Mouse (Mus musculus) kidney, adult 18-20 months (tissue): ENCODE measurements at regions not wholly inside any gene's neighbourhood (a gene's known extent, or its start where the extent isn't known, plus 50 kb on each side); places are given as distances from the start of the nearest gene placed in this dataset.
A peak's percentile ranks its signal among the peaks of the same experiment; 100 is the strongest.

Experiments
- DNase-seq: peaks from one replicate; pipeline ENCODE4 v3.0.0; 2021

- no peak for DNase-seq
Observed at GRCm38 (mm10) chr14:104827404-104827803, 305.0 kb upstream of the Rnf219 start.

- no peak for DNase-seq
Observed at GRCm38 (mm10) chr14:104824926-104825325, 302.5 kb upstream of the Rnf219 start.

- no peak for DNase-seq
Observed at GRCm38 (mm10) chr14:104824224-104824623, 301.8 kb upstream of the Rnf219 start.

DNA sequence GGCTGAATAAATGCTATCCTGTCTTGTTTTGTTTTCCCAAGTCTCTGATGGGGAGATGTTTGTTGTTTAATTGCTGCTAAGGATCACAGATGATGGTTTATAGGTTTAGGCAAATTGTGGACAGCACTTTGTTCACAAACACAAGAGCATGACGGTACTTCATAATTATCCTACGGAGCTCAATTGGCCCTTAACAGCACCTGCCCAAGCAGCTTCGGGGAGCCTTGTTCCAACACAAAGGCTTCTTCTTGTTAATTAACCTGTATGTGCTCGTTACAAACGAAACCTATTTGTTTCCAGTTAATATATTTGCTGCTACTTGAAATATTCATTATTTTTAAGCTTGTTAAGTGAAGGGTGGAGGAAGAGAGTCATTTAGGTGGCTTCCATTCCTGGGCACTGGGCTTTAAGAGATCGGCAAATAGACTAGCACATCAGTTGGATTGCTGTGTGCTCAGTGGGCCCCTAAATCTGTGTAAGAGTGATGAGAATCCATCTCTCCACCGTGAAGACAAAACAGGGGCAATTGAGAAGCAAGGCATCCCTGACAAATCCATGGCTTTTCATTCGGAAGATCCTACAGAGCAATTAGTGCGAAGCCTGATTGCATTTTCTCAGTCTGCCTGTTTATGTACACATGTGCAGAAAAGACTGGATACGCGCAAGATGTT is 299.6 kb upstream of the Rnf219 start:
- DNase-seq = no peak

- no peak for DNase-seq
Observed at GRCm38 (mm10) chr14:104819106-104819505, 296.7 kb upstream of the Rnf219 start.

GRCm38 (mm10) chr14:104813977-104814584 is 291.6 kb upstream of the Rnf219 start:
- peak; percentile 67 for DNase-seq

DNA sequence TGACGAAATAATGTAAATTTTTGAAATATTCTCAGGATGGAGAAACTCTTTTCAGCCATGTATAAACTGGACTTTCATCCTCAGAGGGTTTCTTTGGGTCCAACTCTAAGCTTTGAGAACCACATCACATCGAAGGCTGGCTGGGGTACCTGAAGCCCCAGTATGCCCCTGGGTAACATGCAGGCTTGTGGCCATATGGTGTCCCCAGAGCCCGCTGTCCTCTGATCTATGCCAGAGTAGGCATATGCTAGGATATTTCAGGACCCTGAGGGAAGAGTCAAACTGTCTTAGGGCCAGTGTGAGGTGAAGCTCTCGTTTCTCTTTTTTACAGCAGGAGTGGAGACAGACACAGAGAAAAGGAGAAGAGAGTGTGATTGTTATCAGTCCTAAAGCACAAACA is 289.6 kb upstream of the Rnf219 start:
- no peak for DNase-seq

GRCm38 (mm10) chr14:104805332-104805731 is 282.9 kb upstream of the Rnf219 start:
- DNase-seq = no peak

DNA sequence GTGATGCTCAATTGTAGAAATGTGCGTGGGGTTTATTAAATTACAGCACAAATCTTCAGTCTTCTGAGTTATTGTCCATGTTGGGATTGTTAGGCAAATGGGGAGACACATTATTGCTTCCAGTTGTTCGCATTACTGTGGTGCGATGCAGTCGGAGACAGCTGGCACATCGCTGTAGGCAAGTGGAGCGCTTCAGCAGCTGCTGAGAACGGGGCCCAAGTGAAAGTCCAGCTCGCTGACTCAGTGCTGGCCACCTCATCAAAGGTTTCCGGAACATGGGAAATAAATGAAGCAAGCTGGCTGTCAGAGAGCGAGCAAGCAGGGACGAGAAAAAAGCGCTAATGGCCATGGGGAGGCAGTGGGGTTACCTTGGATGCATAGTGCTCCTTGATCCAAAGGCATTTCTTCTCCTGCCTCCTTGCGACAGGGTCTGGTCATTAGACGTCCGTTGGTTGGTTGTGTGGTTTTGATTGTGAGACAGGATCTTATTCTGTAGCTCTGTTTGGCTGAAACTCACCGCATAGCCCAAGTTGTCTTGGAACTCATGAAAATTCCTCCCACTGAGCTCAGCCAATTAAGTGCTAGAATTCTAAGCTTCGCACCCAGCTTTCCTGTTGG is 274.0 kb upstream of the Rnf219 start:
- no peak for DNase-seq

- DNase-seq = no peak
Observed at GRCm38 (mm10) chr14:104789346-104789745, 266.9 kb upstream of the Rnf219 start.

DNA sequence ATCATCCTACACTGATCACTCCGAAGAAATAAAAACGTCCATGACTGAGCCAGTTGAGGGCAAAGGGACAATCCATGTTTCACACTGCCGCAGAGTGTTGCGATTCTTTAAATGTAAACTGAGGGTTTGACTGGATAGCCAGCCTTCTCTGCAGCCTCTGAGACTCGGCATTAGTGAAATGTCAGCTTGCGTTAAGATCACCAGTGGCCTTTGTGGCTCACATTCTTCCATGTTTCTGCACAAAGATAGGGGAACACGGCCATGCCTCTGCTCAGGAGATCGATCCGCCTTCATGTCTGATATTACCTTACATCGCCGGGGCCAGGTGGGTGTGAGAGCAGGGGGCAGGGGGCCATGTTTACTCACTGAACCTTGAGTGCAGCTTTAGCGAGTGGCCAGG is 262.6 kb upstream of the Rnf219 start:
- DNase-seq = no peak

- DNase-seq = no peak
Observed at GRCm38 (mm10) chr14:104769938-104770337, 247.5 kb upstream of the Rnf219 start.

GRCm38 (mm10) chr14:104734213-104734612 is 211.8 kb upstream of the Rnf219 start:
- DNase-seq = no peak

DNA sequence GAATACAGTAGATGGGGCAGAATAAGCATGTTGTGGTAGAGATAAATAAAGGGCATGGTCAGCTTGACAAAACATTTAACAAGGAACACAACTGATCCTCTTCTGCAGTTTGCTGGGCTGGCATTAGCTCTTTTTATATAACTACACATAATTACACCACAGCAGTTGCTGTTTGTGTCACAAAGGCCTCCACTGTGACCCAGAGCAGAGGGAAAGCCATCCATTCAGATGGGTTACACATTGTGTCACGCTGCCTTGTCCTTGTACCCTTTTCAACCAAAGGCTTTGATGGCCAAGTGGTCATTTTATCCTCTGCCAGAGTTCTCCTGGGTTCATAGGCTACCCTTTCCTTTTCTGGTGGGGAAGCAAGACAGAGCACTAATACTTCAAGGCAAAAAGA is 209.6 kb upstream of the Rnf219 start:
- no peak for DNase-seq

DNA sequence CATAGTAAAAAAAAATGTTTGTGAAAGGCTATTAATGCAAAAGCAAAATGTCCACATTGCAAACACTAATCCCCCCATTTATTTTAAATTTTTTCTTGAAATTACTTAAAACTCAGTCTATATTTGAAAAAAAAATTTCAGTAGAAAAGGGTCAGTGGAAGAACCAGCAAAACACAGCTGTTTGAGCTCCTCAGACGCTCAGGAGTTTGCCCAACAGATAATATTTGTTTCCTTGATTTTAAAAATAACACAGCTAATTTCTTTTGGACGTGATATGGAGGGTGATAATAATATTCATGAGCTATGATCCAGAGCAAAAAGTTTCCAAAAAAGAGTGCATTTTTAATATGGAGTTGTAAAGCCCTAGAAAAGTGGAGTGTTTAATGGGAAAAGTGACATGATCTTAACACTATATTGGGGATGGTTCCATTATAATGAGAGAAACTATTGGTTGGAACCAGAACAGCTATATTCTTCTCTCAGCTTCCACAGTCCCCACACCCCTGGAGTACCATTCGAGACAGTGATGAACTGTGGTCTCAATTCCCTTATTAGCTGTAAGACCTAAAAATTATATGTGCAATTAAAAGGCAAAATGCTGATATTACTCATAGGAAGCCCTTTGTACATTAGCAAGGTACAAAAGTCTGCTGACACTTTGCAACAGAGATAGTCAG is 209.0 kb upstream of the Rnf219 start:
- DNase-seq = no peak

GRCm38 (mm10) chr14:104715651-104716050 is 193.2 kb upstream of the Rnf219 start:
- peak; percentile 92 for DNase-seq

GRCm38 (mm10) chr14:104702283-104702893 is 179.9 kb upstream of the Rnf219 start:
- DNase-seq = no peak

DNA sequence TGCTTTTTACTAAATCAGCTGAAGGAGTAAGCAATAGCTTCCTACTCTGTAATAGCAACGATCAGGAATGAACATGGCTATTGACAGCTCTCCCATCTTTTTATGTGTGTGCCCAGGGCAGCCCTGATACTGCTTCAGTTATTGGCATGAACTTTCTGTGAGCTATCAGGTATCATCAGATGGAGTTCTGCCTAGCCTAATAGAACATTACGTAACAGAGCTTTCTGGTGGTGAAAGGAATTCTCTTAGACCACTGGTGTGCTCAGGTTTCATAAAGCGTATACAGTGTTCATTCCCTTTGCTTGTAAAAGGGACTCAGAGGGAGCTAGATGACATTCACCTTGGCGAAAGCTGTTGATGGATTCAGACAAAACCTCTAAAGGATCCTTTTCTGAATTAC is 176.5 kb upstream of the Rnf219 start:
- DNase-seq = no peak

GRCm38 (mm10) chr14:104695101-104695500 is 172.7 kb upstream of the Rnf219 start:
- no peak for DNase-seq

- DNase-seq = no peak
Observed at GRCm38 (mm10) chr14:104694174-104694803, 171.8 kb upstream of the Rnf219 start.

GRCm38 (mm10) chr14:104692616-104693015 is 170.2 kb upstream of the Rnf219 start:
- no peak for DNase-seq

GRCm38 (mm10) chr14:104688440-104688839 is 166.0 kb upstream of the Rnf219 start:
- DNase-seq = no peak

DNA sequence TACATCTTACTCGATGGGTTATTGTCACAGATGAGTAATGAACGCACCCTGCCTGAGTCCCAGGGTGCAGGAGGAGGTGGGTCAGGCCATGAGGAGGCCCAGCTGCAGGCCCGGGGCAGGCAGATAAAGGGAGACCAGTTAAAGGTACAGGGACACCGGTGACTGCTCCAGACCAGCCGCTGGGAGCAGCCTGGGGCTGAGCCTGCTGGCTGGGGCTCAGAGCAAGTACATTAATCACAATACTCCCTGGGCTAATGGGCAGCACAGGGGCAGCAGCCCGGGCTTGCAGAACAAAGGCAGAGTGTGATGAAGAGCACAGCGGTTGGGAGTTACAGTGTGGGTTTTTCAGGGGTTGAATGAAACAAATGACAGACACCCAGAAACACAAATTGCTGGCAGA is 154.4 kb upstream of the Rnf219 start:
- no peak for DNase-seq
